Mouse (Mus musculus) neural tube, embryonic 10.5 days (tissue): Measurements from ENCODE around the gene Edrf1.
"Not testable (repeated sequence)": the region's sequence is repeated elsewhere in the genome, so short reads cannot be mapped to it uniquely, and the experiment has no call there.

Experiments used
- DNase-seq: peaks from one replicate; pipeline ENCODE4 v3.0.0-alpha.2; 2017; ENCODE audit warnings: low spot score; ENCODE audit errors: extremely low spot score

The Edrf1 gene

DNA sequence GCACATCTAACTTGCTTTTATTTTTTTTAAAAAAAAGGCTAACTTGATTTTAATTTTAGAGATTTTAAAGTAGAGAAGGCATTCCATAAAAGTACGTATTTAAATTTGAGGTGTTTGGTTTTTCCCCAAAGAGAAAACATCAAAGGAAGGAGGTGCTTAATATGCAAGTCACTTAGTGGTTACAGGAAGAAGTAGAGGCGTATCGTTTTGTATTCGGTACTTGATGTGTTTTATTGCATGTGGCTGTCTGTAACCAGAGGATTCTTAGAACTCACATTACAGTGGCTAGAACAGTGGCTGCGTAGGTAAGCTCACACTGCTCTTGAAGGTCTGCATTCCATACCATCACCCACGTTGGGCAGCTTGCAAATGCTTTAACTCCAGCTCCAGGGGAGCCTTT is 8.4 kb downstream of the Edrf1 start:
- no peak for DNase-seq

GRCm38 (mm10) chr7:133662467-133662866 is 25.1 kb downstream of the Edrf1 start:
- no peak for DNase-seq

DNA sequence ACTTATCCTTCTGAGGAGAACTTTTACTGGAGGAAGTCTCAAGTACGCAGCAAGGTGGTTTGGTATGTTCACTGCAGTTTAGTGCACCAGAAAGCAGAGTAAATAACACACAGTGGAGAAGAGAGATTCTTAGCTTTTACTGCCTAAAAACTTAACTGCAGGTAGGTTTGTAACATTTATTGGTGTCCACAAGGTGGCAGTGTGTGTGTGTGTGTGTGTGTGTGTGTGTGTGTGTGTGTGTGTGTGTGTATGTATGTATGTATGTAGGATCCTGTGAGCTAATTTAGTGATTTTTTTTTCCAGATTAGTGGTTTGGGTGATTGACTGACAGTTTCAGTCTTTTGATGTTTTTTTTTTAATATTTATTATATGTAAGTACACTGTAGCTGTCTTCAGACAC is 31.7 kb downstream of the Edrf1 start:
- no peak for DNase-seq

DNA sequence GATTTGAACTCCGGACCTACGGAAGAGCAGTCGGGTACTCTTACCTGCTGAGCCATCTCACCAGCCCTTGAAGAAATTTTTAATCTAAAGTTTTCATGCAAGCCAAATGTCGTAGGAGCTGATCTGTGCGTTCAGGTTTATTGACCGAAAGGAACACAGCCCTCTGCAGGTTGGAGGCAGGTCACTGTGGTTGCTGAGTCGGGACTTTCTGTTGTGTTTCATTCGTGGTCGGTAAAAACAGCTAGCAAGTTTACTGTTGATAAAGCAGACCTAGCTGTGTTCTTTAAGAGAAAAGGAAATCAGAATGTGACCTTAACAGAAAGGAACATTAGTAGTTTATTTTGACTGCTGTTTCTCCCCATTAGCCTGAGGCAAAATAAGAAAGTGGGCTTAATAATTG is 32.6 kb downstream of the Edrf1 start:
- no peak for DNase-seq

DNA sequence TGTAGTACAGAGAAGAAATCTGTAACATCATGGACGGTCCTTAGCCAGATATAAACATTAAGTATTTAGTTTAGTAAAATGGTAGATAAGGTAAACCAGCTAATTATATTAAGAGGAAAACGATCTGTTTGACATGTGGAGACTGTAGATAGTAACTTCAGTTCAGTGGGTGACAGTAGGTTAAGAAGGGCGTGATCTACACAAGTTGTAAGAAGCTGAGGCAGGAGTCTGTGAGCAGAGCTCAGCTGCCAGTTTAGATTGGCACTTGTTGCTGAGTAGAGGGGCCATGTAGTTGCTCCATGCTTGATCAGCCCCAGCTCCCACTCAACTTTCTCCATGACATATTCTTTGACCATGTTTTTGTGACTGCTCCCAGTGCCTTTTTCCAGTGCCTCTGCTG is 33.5 kb downstream of the Edrf1 start:
- no peak for DNase-seq

DNA sequence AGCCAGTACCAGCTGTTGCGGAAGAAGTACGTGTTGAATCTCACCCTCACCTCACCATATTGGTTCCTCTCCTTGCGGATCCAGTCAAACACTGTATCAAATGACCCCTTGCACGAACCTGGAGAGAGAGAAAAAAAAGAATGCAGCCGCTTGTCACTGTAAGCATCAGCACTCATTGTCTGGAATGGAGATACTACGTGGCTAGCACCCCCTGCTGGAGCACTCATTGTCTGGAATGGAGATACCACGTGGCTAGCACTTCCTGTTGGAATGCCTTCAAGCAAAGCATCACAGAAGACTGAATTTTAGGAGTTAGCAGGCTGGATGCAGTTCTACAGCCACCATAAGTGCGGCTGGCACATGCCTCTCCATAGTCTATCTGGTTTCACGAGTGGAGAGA is 38.7 kb downstream of the Edrf1 start:
- DNase-seq: no peak

DNA sequence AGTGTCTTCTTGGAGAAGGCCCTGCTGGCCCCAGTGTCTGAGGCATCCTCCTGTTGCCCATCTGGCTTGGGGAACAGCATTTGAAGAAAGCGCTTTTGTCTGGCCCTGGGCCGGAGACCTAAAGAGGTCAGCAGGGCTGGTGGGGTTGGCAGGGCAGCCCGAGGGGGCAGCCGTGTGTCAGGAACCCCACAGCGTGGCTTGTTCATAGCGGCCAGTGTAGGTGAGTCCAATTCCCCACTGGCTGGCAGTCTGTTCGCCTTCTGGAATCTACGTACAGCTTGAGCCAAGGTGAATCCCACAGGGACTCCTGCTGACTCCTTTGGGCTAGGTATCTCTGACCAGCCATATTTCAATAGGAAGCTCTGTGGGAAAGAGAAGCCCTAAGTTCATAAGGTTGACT is 41.4 kb downstream of the Edrf1 start:
- DNase-seq: no peak

- no peak for DNase-seq
Observed at GRCm38 (mm10) chr7:133679439-133679838, 42.1 kb downstream of the Edrf1 start.

DNA sequence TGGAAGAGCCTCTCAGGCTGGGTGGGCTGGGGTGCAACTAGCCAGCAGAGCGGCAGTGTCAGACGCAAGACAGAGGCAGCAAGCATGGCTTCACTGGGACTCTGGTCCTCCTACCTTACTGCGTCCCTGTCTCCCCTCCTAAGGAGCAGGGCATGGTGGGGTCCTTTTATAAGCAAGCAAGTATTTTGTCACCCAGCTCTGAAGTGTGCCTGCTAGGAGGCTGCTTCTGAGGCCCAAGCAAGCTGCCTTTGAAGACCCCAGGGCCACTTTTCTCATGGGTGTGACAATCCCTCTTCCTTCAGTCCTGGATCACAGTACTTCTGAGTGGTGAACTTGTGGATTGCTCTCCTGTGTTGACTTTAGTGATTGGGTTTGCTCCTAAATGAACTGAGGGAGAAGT is 42.6 kb downstream of the Edrf1 start, which contains the start of gene Mmp21:
Gene Mmp21, minus strand, starts transcription at position 101 of the 400 bp plus-strand sequence.
- no peak for DNase-seq

- no peak for DNase-seq
Observed at GRCm38 (mm10) chr7:133683626-133684025, 46.3 kb downstream of the Edrf1 start.

GRCm38 (mm10) chr7:133684110-133684509 is 46.8 kb downstream of the Edrf1 start:
- DNase-seq: no peak

- no peak for DNase-seq
Observed at GRCm38 (mm10) chr7:133684701-133685100, 47.4 kb downstream of the Edrf1 start.

DNA sequence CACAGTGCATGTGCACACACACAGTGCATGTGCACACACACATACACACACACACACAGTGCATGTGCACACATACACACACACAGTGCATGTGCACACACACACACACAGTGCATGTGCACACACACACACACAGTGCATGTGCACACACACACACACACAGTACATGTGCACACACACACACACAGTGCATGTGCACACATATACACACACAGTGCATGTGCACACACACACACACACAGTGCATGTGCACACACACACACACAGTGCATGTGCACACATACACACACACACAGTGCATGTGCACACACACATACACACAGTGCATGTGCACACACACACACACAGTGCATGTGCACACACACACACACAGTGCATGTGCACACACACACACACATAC is 48.3 kb downstream of the Edrf1 start:
- DNase-seq: not testable (repeated sequence)

GRCm38 (mm10) chr7:133698021-133698709 is 60.8 kb downstream of the Edrf1 start:
- DNase-seq: no peak

DNA sequence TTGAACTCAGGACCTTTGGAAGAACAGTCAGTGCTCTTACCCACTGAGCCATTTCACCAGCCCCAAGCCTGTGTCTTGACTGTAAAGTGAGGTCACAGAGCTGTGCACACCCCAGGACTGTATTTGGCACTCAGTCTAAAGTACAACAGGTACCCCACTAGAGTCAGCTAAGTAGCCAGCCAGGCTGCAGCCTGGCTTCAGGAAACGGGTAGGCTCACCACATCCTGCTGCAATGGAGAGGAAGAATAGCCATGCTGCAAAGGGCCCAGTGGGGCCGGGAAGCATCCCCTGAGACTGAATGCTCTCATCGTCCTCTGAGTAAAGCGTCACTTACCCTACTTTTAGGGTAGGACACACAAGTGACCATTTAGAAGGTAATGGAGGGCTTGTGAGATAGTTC is 62.5 kb downstream of the Edrf1 start:
- no peak for DNase-seq

DNA sequence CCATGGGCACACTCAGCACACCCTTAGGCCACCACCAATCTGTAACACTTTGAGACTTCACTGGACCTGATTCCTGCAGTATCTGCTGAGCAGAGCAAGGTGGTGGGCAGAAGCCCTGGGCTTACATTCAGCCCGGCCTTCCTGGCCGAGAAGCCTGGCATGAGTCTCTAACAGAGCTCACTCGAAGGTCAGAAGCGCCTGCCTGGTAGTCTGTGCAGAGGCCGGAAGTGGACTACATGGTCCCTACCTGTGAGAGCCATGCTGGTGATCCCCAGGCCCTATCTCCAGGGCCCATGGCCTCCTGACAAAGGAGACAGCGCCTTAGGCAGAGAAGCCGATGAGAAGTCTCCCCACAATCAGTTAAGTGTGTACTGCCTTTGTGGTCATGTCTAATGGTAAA is 64.0 kb downstream of the Edrf1 start:
- DNase-seq: no peak

DNA sequence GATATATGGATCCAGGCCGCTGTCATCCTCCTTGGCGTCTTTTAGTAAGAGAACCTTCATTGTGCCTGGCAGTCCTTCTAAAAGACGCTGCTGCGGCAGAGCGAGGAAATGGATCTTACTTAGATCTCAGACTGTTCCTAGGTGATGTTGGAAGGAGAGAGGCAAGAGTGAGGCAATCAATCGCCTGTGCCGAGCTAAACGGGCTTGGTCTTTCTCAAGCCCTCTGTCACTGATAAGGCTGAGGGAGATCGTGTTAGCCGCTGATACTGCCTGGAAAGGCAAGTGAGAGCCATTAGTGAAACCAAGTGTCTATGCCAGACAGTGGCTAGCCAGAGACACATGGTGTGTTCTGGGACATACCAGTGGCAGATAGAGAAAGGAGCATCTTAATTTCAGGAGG is 65.0 kb downstream of the Edrf1 start:
- DNase-seq: no peak

DNA sequence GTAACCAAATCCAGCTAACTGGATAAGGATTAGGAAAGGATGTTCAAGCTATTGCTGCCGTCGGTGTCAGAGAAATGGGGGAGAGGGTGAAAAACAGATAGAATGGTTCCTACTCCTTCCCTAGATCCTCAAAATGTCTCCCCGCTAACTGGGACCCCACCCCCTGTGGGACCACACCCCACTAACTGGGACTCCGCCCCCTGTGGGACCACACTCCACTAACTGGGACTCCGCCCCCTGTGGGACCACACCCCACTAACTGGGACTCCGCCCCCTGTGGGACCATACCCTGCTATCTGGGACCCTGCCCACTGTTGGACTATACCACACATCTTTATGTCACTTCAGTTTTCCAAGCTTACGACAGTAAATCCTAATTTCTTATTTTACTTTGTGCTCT is 66.6 kb downstream of the Edrf1 start:
- no peak for DNase-seq

GRCm38 (mm10) chr7:133707301-133707700 is 70.0 kb downstream of the Edrf1 start:
- DNase-seq: no peak

GRCm38 (mm10) chr7:133715387-133715786 is 78.0 kb downstream of the Edrf1 start:
- DNase-seq: no peak

GRCm38 (mm10) chr7:133718580-133718979 is 81.2 kb downstream of the Edrf1 start:
- no peak for DNase-seq

DNA sequence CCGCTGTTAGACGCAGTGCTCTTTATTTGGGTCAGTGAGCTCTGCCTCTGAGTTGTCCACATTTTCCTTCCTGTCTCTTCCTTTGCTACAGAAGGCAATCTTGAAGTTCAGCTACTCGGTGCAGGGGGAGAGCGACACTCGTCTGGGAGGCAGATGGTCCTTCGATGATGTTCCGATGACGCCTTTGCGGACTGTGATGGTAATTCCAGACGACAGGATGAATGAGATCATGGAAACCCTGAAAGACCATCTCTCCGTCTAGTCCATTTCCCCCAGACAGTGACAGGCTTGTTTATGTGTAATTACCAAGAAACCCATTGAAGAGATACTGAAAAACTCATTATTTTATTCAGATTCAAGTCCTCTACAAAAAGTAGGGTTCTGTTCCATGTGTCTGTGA is 83.3 kb downstream of the Edrf1 start:
- DNase-seq: no peak
